Mouse (Mus musculus) megakaryocyte-erythroid progenitor cell, adult 5 weeks (primary cell): ENCODE measurements around the gene Lrrn4cl. TPM values are rescaled to one million over a fixed set of nuclear protein-coding genes. Genes with fewer than 3 reads are reported as not detected.

Source experiments
- polyA plus RNA-seq: library from polyadenylated mRNA; stranded (reverse); fragments of >175 nt; gene quantifications from 2 replicates; pipeline ENCODE4 v1.2.3, GENCODE M21; 2012

The Lrrn4cl gene
- polyA plus RNA-seq, result 0.07 and 0.34 TPM in 2 replicates

GRCm38 (mm10) chr19:8850402-8850901 lies at the start of gene Lrrn4cl:
Gene Lrrn4cl, plus strand, starts transcription at chr19:8850768.

GRCm38 (mm10) chr19:8802130-8802821 lies 48.3 kb upstream of the Lrrn4cl start, which contains the start of gene Zbtb3:
Gene Zbtb3, plus strand, starts transcription at chr19:8802555.

GRCm38 (mm10) chr19:8818801-8819595 lies 31.6 kb upstream of the Lrrn4cl start, which contains the start of gene Ttc9c:
Gene Ttc9c, minus strand, starts transcription at chr19:8819333.

GRCm38 (mm10) chr19:8819596-8820423 lies 30.8 kb upstream of the Lrrn4cl start, which contains the start of gene Hnrnpul2:
Gene Hnrnpul2, plus strand, starts transcription at chr19:8820010.

DNA sequence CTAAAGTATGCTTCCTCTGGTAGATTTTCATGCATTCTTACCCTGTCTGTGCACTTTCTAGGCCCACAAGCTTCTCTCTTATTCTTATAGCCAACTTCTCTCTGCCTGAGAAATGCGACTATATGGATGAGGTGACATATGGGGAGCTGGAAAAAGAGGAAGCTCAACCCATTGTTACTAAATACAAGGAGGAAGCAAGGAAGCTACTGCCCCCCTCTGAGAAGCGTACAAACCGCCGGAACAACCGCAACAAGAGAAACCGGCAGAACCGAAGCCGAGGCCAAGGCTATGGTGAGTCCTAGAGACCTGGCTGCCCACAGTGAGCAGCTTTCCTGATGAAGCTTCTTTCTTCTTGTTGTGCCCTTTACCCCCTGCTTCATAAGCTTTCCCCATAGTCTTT lies 20.9 kb upstream of the Lrrn4cl start, which contains the start of gene AC129217.1:
AC129217.1 (plus strand) TSS at position 114 of the 400 bp plus-strand sequence.

DNA sequence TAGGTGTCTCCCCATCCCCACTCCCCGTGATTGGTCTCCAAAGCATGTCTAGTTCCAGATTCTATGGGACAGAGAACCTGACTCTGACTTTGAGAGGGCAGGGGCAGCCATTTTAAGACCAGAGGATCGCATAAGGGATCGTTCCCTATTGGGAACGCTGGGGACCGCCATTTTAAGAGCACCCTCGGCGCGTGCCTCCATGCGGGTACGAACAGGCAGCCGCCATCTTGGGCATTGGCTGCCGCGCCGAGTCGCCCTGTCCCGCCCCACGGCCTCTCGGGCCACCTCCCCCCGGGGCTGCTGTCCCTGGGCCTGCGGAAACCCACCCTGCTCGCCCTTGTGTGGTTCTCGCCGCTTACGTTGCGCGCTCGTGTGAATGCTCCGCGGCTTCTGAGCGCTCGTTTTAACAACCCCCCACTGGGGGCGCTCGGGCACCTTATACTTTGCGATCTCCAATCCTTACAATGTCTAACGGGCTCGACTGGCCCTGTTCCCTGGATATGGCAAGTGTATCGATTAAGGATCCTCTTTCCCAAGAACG lies 13.2 kb upstream of the Lrrn4cl start, which contains the start of gene Bscl2:
Bscl2 (plus strand) TSS at position 217 of the 541 bp plus-strand sequence.

DNA sequence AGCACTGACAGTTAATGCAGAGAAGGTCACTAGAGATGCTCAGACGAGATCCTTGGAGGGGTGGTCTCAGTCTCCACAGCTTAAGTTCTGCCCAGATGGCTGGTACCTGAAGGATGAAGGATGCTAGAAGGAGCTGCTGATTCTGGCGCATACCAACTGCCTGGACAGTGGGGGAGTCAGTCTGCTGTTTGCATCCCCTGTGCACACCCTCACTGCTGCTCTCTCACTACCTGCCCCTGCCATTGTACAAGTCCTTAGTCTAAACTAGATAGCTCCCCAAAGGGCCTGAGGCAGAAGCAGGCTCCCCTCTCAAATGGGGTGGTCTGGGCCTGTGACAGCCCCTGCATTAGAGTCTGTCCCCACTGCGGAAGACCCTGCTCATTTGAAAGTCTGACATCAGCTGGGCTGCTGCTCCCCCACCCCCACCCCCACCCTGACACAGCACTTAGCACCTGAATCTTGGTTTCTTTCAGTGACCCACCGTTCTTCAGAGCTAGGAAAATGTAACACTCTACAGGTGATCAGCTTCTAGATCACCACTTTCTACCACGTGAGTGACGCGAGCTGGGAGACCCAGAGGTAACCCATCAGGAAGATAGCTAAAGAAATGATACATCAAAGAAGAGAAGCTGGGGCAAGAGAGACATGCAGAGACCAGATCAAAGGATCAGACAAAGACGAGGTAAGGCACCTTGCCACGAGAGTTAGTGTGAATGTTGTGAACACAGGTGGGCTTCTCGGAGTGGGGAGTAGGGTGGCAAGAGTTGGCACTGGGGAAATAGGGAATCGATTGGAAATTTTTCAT lies 11.3 kb upstream of the Lrrn4cl start, which contains the start of gene Gng3:
Gng3 (minus strand) TSS at position 92 of the 805 bp plus-strand sequence.

DNA sequence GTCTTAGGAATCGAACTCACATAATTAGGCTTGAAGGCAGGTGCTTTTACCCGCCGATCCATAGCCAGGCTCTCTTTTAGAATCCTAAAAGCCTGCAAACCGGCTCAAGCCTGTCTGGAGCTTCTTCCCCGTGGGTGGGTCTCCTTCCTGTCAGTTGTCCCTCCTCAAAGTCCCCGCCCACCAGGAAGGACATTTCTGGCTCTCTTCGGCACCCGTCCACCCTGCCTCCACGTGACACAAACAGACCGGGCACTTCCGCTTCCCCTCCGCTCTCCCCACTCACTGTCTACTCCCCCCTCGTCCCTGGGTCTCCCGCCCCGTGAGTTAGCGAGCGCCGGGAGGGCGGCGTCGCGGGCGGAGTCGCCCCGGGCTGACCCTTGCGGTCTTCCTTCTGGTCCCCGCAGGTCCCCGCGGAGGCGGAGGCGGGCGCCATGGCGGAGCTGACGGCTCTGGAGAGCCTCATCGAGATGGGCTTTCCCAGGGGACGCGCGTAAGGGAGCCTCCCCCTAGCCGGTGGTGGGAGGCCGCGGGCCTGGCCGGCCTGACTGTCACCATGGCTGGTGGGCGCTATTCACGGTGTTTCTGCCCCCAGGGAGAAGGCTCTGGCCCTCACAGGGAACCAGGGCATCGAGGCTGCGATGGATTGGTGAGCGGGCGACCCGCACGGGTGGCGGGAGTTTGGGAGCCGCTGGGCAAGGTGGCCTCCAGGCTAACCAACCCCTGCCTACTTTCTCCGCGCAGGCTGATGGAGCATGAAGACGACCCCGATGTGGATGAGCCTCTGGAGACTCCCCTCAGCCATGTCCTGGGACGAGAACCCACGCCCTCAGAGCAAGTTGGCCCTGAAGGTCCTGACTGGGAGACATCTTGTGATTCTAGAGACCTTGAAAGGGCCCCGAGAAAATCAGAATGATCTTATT lies 21.0 kb downstream of the Lrrn4cl start, which contains the start of gene Ubxn1:
Ubxn1 (plus strand) TSS at position 230 of the 920 bp plus-strand sequence.

DNA sequence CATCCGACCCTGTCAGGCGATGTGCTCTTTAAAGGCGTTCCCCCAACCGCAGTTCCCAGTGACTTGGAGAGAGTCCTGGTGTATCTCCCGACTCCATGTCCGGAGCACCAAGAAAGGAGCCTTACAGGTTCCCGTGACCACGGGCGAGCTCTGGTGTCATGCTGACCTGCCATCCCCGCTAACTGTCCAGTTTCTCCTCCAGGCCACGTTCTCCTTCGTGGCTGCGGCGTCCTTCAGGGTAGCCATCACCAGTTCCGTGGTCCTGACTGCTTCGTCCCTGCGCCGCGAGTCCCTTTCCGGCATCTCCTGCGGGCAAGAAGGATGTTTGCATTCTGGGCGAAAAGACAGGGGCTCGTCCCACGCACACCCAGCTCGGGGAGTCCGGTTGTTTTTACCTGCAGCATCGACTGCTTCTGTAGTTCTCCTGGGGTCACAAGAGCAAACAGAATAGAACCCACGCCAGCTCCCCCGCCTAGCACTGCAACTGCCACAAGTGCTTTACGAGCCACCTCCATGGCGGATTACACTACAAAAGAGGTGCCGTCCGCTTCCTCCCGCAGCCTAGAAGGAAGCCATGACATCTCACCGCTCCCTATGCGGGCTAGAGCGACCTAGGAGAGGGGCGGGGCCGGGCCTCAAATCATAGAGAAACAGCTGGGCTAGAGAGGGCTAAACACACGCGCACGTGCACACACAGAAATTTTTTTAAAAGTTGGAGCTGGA lies 29.9 kb downstream of the Lrrn4cl start, which contains the start of gene Uqcc3:
Uqcc3 (minus strand) TSS at position 613 of the 723 bp plus-strand sequence.

GRCm38 (mm10) chr19:8883616-8884015 lies 33.0 kb downstream of the Lrrn4cl start, which contains the start of the genes Lbhd1 and Gm49403:
Gene Lbhd1, plus strand, starts transcription at chr19:8883732.
Gene Gm49403, plus strand, starts transcription at chr19:8883930.

GRCm38 (mm10) chr19:8888511-8889385 lies 38.2 kb downstream of the Lrrn4cl start, which contains the start of the genes 1810009A15Rik and Gm49416:
Gene 1810009A15Rik, plus strand, starts transcription at chr19:8888853.
Gene Gm49416, plus strand, starts transcription at chr19:8888926.

DNA sequence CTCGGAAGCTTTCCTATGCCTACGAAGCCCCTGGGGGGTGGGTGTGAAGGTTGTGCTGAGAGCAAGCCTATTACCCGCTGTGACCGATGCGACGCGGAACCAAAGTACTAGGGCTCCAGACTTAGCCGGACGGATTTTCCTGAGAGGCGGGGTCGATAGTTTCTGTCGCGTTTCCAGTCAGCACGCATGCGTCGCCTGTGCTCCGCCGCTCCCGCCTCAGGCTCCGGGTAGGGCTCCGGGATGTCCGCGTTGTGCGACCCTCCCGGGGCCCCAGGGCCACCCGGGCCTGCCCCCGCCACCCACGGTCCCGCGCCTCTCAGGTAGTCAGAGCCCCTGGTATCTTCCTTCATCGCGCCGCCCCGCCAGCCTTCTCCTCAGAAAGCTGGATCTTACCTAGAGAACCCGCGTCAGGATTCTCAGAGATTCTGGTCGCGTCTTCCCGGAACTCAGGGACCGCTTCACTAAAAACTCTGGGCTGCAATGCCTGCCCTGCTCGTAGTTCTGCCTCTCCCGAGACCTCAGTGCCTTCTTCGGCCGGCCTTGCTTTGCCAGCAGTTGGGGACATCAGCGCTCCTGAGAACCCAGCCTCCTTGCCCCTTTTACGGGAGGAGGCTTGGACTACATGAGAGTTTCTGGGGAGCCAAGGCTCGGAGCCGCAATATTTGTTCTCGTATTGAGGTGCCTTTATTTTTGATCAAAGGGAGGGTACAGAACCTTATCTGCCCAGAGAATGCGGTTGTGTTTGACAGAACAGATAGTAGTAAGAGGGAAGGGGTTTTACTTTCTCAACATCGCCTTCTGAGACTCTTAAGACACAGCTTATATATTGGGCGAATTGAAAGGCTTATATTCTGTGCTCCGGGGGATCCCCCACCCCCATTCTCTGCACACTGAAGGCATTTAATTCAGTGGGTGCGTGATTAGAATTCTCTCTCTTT lies 42.5 kb downstream of the Lrrn4cl start, which contains the start of gene Ints5:
Ints5 (plus strand) TSS at position 177 of the 938 bp plus-strand sequence.

DNA sequence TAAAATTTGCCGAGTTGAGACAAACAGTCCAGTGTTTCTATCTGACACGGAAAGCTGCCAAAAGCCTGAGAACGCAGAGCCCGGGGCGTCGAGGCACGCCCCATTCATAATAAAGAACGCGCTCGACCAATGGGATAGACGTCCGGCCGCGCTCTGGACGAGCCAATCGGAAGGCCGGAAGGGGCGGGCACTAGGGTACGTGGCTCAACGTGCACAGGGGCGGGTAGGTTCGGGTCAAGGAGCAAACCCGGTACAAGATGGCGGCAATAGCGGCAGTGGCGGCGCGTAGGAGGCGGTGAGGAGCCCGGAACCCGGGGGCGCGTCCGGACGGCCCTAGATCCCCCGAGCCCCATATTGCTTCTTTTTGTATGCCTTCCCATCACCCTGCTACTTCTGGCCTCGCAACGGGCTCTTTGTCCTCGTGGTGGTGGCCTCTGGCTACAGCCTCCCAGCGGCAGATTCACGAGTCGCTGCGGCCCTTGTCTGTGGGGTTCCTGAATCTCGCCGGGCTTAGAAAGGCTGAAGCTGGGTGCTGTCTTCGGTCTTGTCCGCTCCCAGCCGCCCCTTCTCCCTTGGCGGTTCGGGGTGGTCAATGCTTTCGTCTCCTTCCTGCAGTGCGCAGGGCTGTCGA lies 47.4 kb downstream of the Lrrn4cl start, which contains the start of gene Ganab:
Ganab (plus strand) TSS at position 207 of the 631 bp plus-strand sequence.

